8 mouse cellular contexts compared by ENCODE assay signal in genomic region chr9:54559771-54560471, GRCm38 (mm10). TPM values are rescaled to one million over a fixed set of nuclear protein-coding genes. Genes with fewer than 3 reads are reported as not detected.
A peak's percentile ranks its signal among the peaks of the same experiment; 100 is the strongest.
DNase-seq lines count a peak whose midpoint lies in the region; ATAC-seq lines count a peak whose summit lies in the region.

Cib2 (minus strand) TSS chr9:54560218.

- peak; percentile 97 for ATAC-seq in intestine, embryonic 14.5 days (replicated peaks; ENCODE audit: low FRiP score, low TSS enrichment, low read depth)

- no peak within 1 kb of the TSS for H3K27ac ChIP-seq in intestine, embryonic 14.5 days (ENCODE audit: low read depth)

- peak within 1 kb of the TSS; percentile 55 for H3K4me3 ChIP-seq in intestine, embryonic 14.5 days (ENCODE audit: low read depth, low read length)

- H3K4me1 ChIP-seq in intestine, embryonic 14.5 days (replicated peaks; ENCODE audit: control insufficient read depth, insufficient read depth, low read length) = peaks cover 3% of the 10 kb centered on the region; the same call in 1 of the 2 replicates

- peak; percentile 78 to 82 for DNase-seq in adrenal gland, adult 18-20 months (ENCODE audit: low spot score in 2 of 2)
- peak; percentile 87 for DNase-seq in embryo, embryonic 10.5 days (ENCODE audit: low spot score)
- DNase-seq in gastrocnemius, postnatal 25 days = peak; percentile 91
- peak; percentile 91 for DNase-seq in intestine, embryonic 14.5 days (ENCODE audit: low spot score)
- DNase-seq in left cerebral cortex, postnatal 14 days (ENCODE audit: low spot score in 2 of 2) = peak; percentile 59 to 69
- peak; percentile 82 for DNase-seq in mesoderm, embryonic 11.5 days (ENCODE audit: low read depth, low spot score)
- peak; percentile 71 for DNase-seq in right cerebral cortex, postnatal 25 days
- DNase-seq in urinary bladder, postnatal 4 days (ENCODE audit: low spot score in 2 of 2) = peak; percentile 71 to 80

- H3K9me3 ChIP-seq in intestine, embryonic 14.5 days (ENCODE audit: control insufficient read depth, low read length) = no peaks in the 10 kb centered on the region

- H3K4me2 ChIP-seq in intestine, embryonic 14.5 days (ENCODE audit: low read length) = peak within 1 kb of the TSS; percentile 82

- peak within 1 kb of the TSS; percentile 40 for H3K9ac ChIP-seq in intestine, embryonic 14.5 days (ENCODE audit: low read length)

- intact Hi-C loops in left cerebral cortex, postnatal 14 days (cut with DNase I) = no loop called here

- whole genome bisulfite sequencing in intestine, embryonic 14.5 days = under 1% methylated on average over 54 of the region's 54 CpGs

- no peaks in the 10 kb centered on the region for H3K27me3 ChIP-seq in intestine, embryonic 14.5 days (replicated peaks; ENCODE audit: control insufficient read depth, insufficient read depth, low read length)

- H3K36me3 ChIP-seq in intestine, embryonic 14.5 days (ENCODE audit: control insufficient read depth, insufficient read depth, low read length) = no peaks in the 10 kb centered on the region

RNA-seq across cellular contexts. Expression of gene Cib2, which starts in this region (rescaled TPM):
- total RNA-seq in adrenal gland, adult 18-20 months (2021) = 100 to 1,000 TPM in 1 of 2 experiments, 10 to 100 TPM in 1; 53.0 to 105 TPM
- 100 to 1,000 TPM; 101 to 109 TPM for total RNA-seq in gastrocnemius, postnatal 25 days (2021)
- 15.3 and 19.3 TPM in 2 replicates for polyA plus RNA-seq in intestine, embryonic 14.5 days (2014; fragmentation: Nextera tagmentation; extraction: Ambion mirVana)
- total RNA-seq in left cerebral cortex, postnatal 14 days (2021) = 10 to 100 TPM; 17.6 to 20.2 TPM
